In genomic region chr4:59160289-59160688, GRCm38 (mm10) we compare ENCODE assay signal across 50 mouse cellular contexts. TPM values are rescaled to one million over a fixed set of nuclear protein-coding genes. Genes with fewer than 3 reads are reported as not detected.
"Had no signal": no experiment of that assay in that cellular context is flagged by ENCODE, and none has a peak within 500 bp of the region (broad histone marks: within the 10 kb centered on the region; RNA-seq: fewer than 3 reads in every experiment).

No protein-coding gene starts in this region.

- DNase-seq: heart, postnatal 10 days; heart, postnatal 14 days; heart, postnatal 36 days; heart, postnatal 4 days; kidney, adult 11 months; kidney, adult 18-20 months; kidney, adult 2 months; kidney, adult 8-10 months; kidney, adult 9 months; kidney, postnatal 10 days; kidney, postnatal 14 days; kidney, postnatal 25 days; kidney, postnatal 36 days; kidney, postnatal 4 days; layer of hippocampus, adult 9-11 months; layer of hippocampus, postnatal 36 days had no signal

- H3K4me2 ChIP-seq: heart, embryonic 11.5 days; heart, embryonic 12.5 days; heart, embryonic 13.5 days; heart, embryonic 15.5 days; hindbrain, embryonic 12.5 days; hindbrain, embryonic 13.5 days; hindbrain, embryonic 14.5 days; hindbrain, embryonic 15.5 days; intestine, embryonic 15.5 days; kidney, embryonic 15.5 days had no signal

- H3K4me3 ChIP-seq: heart, embryonic 10.5 days; heart, embryonic 12.5 days; heart, embryonic 13.5 days; heart, embryonic 15.5 days; hindbrain, embryonic 10.5 days; hindbrain, embryonic 12.5 days; hindbrain, embryonic 13.5 days; hindbrain, embryonic 15.5 days; intestine, embryonic 15.5 days; kidney, embryonic 15.5 days; layer of hippocampus, adult 2 months had no signal

- H3K27me3 ChIP-seq: heart, embryonic 12.5 days; heart, embryonic 13.5 days; heart, embryonic 15.5 days; hindbrain, embryonic 12.5 days; hindbrain, embryonic 13.5 days; hindbrain, embryonic 15.5 days; intestine, embryonic 15.5 days; kidney, embryonic 15.5 days had no signal

- H3K4me1 ChIP-seq: hindbrain, embryonic 10.5 days; hindbrain, embryonic 12.5 days; hindbrain, embryonic 13.5 days; hindbrain, embryonic 15.5 days; kidney, embryonic 15.5 days had no signal

- ATAC-seq: hindbrain, embryonic 16.5 days; hindbrain, postnatal 0 days; inflammation-experienced regulatory T-cells, adult 6 months; intestine, embryonic 15.5 days; intestine, embryonic 16.5 days; intestine, postnatal 0 days had no signal

- H3K9me3 ChIP-seq: heart, embryonic 10.5 days; heart, embryonic 12.5 days; heart, embryonic 13.5 days; heart, embryonic 15.5 days; hindbrain, embryonic 10.5 days; hindbrain, embryonic 12.5 days; hindbrain, embryonic 13.5 days; hindbrain, embryonic 15.5 days; intestine, embryonic 15.5 days; kidney, embryonic 15.5 days had no signal

- H3K36me3 ChIP-seq: heart, embryonic 10.5 days; heart, embryonic 12.5 days; heart, embryonic 13.5 days; heart, embryonic 15.5 days; hindbrain, embryonic 10.5 days; hindbrain, embryonic 12.5 days; hindbrain, embryonic 13.5 days; hindbrain, embryonic 15.5 days; intestine, embryonic 15.5 days; kidney, embryonic 15.5 days had no signal

- H3K27ac ChIP-seq: heart, embryonic 13.5 days; heart, embryonic 15.5 days; hindbrain, embryonic 10.5 days; hindbrain, embryonic 12.5 days; hindbrain, embryonic 13.5 days; hindbrain, embryonic 14.5 days; hindbrain, embryonic 15.5 days; hindbrain, postnatal 0 days; intestine, embryonic 15.5 days; kidney, embryonic 15.5 days; kidney, postnatal 0 days; layer of hippocampus, adult 2 months had no signal

- H3K9ac ChIP-seq: heart, embryonic 12.5 days; heart, embryonic 13.5 days; heart, embryonic 15.5 days; hindbrain, embryonic 12.5 days; hindbrain, embryonic 13.5 days; hindbrain, embryonic 14.5 days; hindbrain, embryonic 15.5 days; intestine, embryonic 15.5 days; kidney, embryonic 15.5 days had no signal

RNA-seq across cellular contexts. Expression of gene AI481877, which starts 21.5 kb away (rescaled TPM):
- total RNA-seq: heart, postnatal 10 days; heart, postnatal 14 days; heart, postnatal 25 days; heart, postnatal 36 days; heart, postnatal 4 days; hematopoietic stem cell, adult 5-6 weeks; hindbrain, postnatal 0 days; layer of hippocampus, adult 18-20 months; layer of hippocampus, adult 2 months; layer of hippocampus, adult 8-10 months; layer of hippocampus, postnatal 10 days; layer of hippocampus, postnatal 14 days; layer of hippocampus, postnatal 25 days; layer of hippocampus, postnatal 36 days; left cerebral cortex, adult 18-20 months had no signal
- polyA plus RNA-seq: heart, embryonic 10.5 days; heart, embryonic 11.5 days; heart, embryonic 12.5 days; heart, embryonic 13.5 days; heart, embryonic 14.5 days; heart, embryonic 15.5 days; heart, embryonic 16.5 days; heart, postnatal 0 days; hindbrain, embryonic 10.5 days; hindbrain, embryonic 11.5 days; hindbrain, embryonic 12.5 days; hindbrain, embryonic 13.5 days; hindbrain, embryonic 14.5 days; hindbrain, embryonic 15.5 days; inflammation-experienced regulatory T-cells, adult 6 months; intestine, embryonic 14.5 days; intestine, embryonic 15.5 days; intestine, embryonic 16.5 days; intestine, postnatal 0 days; kidney, adult 2 months; kidney, embryonic 14.5 days; kidney, embryonic 15.5 days; kidney, embryonic 16.5 days; kidney, postnatal 0 days had no signal
